Mouse (Mus musculus) liver, embryonic 16.5 days (tissue): ENCODE results near the gene Limd2. TPM values are rescaled to one million over a fixed set of nuclear protein-coding genes. Genes with fewer than 3 reads are reported as not detected.

Experiments used
- ATAC-seq: fragments of 200-750 bp; cut with Nextera tagmentation; 2 replicates; pipeline ENCODE4 v1.8.0; 2017; ENCODE audit warnings: low read depth, mild to moderate bottlenecking, moderate number of reproducible peaks, moderate library complexity
- H3K27ac ChIP-seq: fragments of 300-500 bp; sonication (generic); 2 replicates; pipeline ENCODE4 v1.5.1; 2014; ENCODE audit warnings: mild to moderate bottlenecking, low read length
- H3K27me3 ChIP-seq: fragments of 300-500 bp; sonication (generic); 2 replicates; pipeline ENCODE4 v1.6.1; 2014; ENCODE audit warnings: low read depth, low read length, mixed read lengths; ENCODE audit not compliant: control insufficient read depth, insufficient read depth
- H3K36me3 ChIP-seq: fragments of 300-500 bp; sonication (generic); 2 replicates; pipeline ENCODE4 v1.6.1; 2014; ENCODE audit warnings: mild to moderate bottlenecking; ENCODE audit not compliant: control insufficient read depth, insufficient read depth
- H3K4me1 ChIP-seq: fragments of 300-500 bp; sonication (generic); 2 replicates; pipeline ENCODE4 v1.6.1; 2014; ENCODE audit warnings: low read depth, low read length, mixed read lengths; ENCODE audit not compliant: control insufficient read depth
- H3K4me2 ChIP-seq: fragments of 300-500 bp; sonication (generic); 2 replicates; pipeline ENCODE4 v1.6.1; 2014; ENCODE audit warnings: low read depth, low read length, mixed read lengths
- H3K4me3 ChIP-seq: fragments of 300-500 bp; sonication (generic); 2 replicates; pipeline ENCODE4 v1.5.1; 2014; ENCODE audit warnings: low read depth, mild to moderate bottlenecking, low read length
- H3K9ac ChIP-seq: fragments of 300-500 bp; sonication (generic); 2 replicates; pipeline ENCODE4 v1.6.1; 2014; ENCODE audit warnings: low read depth, low read length
- H3K9me3 ChIP-seq: fragments of 300-500 bp; sonication (generic); replicated peaks from 2 replicates; pipeline ENCODE4 v1.6.1; 2016; ENCODE audit warnings: low read length; ENCODE audit not compliant: control insufficient read depth
- WGBS: fragments of 180-500 bp; shearing (Covaris S2); extraction: QIAGEN DNeasy Blood & Tissue Kit; methylation state at CpG from one replicate; pipeline ENCODE4 v1.1.7; 2014; ENCODE audit not compliant: insufficient replicate concordance; 5-methylcytosine and 5-hydroxymethylcytosine counted together
- polyA plus RNA-seq: library from polyadenylated mRNA; unstranded; fragments of >200 nt; fragmentation: Nextera tagmentation; extraction: Ambion mirVana; gene quantifications from 2 replicates; pipeline ENCODE4 v1.2.1, GENCODE M21; 2015

The Limd2 gene
- polyA plus RNA-seq, 1 experiment from 2014 or later = 79.6 TPM

- Histone ChIP-seq H3K4me3 (no peak overlapping the region), H3K27me3 (peaks cover 19% of the 10 kb centered on the region), H3K4me1 (peaks cover 14% of the 10 kb centered on the region), H3K9me3 (no peaks in the 10 kb centered on the region), H3K27ac (no peak overlapping the region), H3K9ac (no peak overlapping the region), H3K36me3 (no peaks in the 10 kb centered on the region), H3K4me2 (no peak overlapping the region)
- no peak for ATAC-seq
- WGBS = 62% methylated on average over 2 of the region's 2 CpGs
Observed at GRCm38 (mm10) chr11:106162237-106162636, 1.6 kb upstream of the Limd2 start.

- WGBS = 1% methylated on average over 66 of the region's 106 CpGs
- H3K27ac ChIP-seq = peak overlapping the region; percentile 87
- H3K9me3 ChIP-seq = no peaks in the 10 kb centered on the region
- peak overlapping the region; percentile 71 for H3K4me3 ChIP-seq
- H3K9ac ChIP-seq = peak overlapping the region; percentile 76
- peaks cover 16% of the 10 kb centered on the region for H3K4me1 ChIP-seq
- peak overlapping the region; percentile 94 for H3K4me2 ChIP-seq
- ATAC-seq = peak; percentile 62
- no peaks in the 10 kb centered on the region for H3K36me3 ChIP-seq
- H3K27me3 ChIP-seq = peaks cover 19% of the 10 kb centered on the region
Observed at GRCm38 (mm10) chr11:106159921-106160840, 479 bp downstream of the Limd2 start.

GRCm38 (mm10) chr11:106159216-106159920 lies 1.3 kb downstream of the Limd2 start:
- H3K27me3 ChIP-seq = peaks cover 19% of the 10 kb centered on the region
- no peaks in the 10 kb centered on the region for H3K36me3 ChIP-seq
- H3K4me1 ChIP-seq = peaks cover 18% of the 10 kb centered on the region
- peak overlapping the region; percentile 76 for H3K9ac ChIP-seq
- WGBS = 0% methylated on average over 22 of the region's 25 CpGs
- peak overlapping the region; percentile 94 for H3K4me2 ChIP-seq
- H3K9me3 ChIP-seq = no peaks in the 10 kb centered on the region
- peak overlapping the region; percentile 71 for H3K4me3 ChIP-seq
- peak overlapping the region; percentile 87 for H3K27ac ChIP-seq
- ATAC-seq = peak; percentile 22

DNA sequence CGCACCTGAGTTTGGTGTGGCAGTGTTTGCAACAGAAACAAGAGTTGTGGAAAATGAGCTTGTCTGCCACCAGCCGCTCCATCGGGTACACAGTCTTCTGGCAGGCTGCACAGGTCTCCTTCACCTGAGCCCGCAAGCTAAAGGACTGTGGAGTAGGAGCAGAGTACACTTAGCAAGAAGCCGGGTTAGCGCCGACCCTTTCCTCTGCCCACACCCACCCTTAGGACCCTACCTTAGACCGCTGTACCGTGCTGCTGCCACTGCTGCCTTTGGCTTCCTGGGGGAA lies 1.8 kb downstream of the Limd2 start:
- 13% methylated on average over 9 of the region's 9 CpGs for WGBS
- peaks cover 22% of the 10 kb centered on the region for H3K4me1 ChIP-seq
- no peaks in the 10 kb centered on the region for H3K9me3 ChIP-seq
- peaks cover 19% of the 10 kb centered on the region for H3K27me3 ChIP-seq
- ATAC-seq = no peak
- H3K9ac ChIP-seq = peak overlapping the region; percentile 76
- peak overlapping the region; percentile 87 for H3K27ac ChIP-seq
- H3K36me3 ChIP-seq = no peaks in the 10 kb centered on the region
- H3K4me3 ChIP-seq = peak overlapping the region; percentile 71
- peak overlapping the region; percentile 94 for H3K4me2 ChIP-seq

- peaks cover 22% of the 10 kb centered on the region for H3K4me1 ChIP-seq
- no peaks in the 10 kb centered on the region for H3K9me3 ChIP-seq
- H3K9ac ChIP-seq = peak overlapping the region; percentile 76; the same call in 1 of the 2 replicates
- no peak for ATAC-seq
- H3K4me3 ChIP-seq = peak overlapping the region; percentile 71
- no peaks in the 10 kb centered on the region for H3K36me3 ChIP-seq
- peak overlapping the region; percentile 94 for H3K4me2 ChIP-seq
- H3K27ac ChIP-seq = peak overlapping the region; percentile 87; the same call in 1 of the 2 replicates
- WGBS = 33% methylated on average over 14 of the region's 14 CpGs
- peaks cover 19% of the 10 kb centered on the region for H3K27me3 ChIP-seq
Observed at GRCm38 (mm10) chr11:106158081-106158929, 2.4 kb downstream of the Limd2 start.

- WGBS = 67% methylated on average over 7 of the region's 7 CpGs
- Histone ChIP-seq H3K27ac (no peak overlapping the region), H3K27me3 (peaks cover 19% of the 10 kb centered on the region), H3K4me2 (no peak overlapping the region), H3K9ac (no peak overlapping the region), H3K4me3 (no peak overlapping the region), H3K9me3 (no peaks in the 10 kb centered on the region), H3K36me3 (no peaks in the 10 kb centered on the region), H3K4me1 (peaks cover 22% of the 10 kb centered on the region)
- no peak for ATAC-seq
Observed at GRCm38 (mm10) chr11:106157154-106157553, 3.5 kb downstream of the Limd2 start.

DNA sequence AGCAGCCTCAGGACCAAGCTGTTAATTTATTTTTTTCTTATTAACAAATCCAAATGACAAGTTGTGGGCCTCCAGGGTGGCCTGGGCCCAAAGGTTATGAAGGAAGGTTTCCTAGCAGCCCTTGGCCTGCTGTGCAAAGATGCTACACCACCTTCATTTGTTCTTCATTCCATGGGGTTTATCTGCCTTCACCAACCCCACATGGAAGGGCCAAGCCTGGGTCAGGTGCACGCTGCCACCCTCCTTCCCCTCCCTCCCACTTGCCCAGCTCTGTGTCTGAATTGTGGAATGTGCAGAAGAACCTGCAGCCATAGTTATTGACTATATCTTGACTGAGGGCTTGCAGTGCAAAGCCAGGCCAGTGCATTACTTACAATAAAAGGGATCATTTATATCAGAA lies 4.4 kb downstream of the Limd2 start:
- Histone ChIP-seq H3K36me3 (no peaks in the 10 kb centered on the region), H3K4me2 (no peak overlapping the region), H3K4me1 (peaks cover 21% of the 10 kb centered on the region), H3K4me3 (no peak overlapping the region), H3K27me3 (peaks cover 19% of the 10 kb centered on the region), H3K27ac (no peak overlapping the region), H3K9me3 (no peaks in the 10 kb centered on the region), H3K9ac (no peak overlapping the region)
- WGBS = 70% methylated on average over 1 of the region's 1 CpGs
- no peak for ATAC-seq

DNA sequence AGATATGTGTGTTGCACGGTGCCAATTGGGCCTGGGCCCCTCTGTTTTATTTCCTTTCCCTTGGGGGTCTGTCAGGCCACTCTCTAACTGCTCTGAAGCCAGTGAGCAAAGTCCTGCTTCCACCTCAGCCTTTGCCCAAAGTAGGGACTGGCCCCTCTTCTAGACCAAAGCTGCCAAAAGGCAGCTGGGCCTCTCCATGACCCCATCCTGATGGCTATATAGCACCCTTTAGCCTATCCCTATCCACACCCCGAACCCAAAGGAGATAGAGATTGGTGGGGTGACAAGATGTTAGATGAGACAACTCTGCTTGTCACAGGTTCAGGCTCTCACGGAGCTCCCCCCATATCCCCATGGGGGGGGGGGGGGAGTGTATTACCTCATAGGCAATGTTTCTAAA lies 4.9 kb downstream of the Limd2 start:
- no peaks in the 10 kb centered on the region for H3K36me3 ChIP-seq

More for the DNA sequence above, 4.9 kb downstream of the Limd2 start:
- H3K27ac ChIP-seq = no peak overlapping the region
- peaks cover 19% of the 10 kb centered on the region for H3K27me3 ChIP-seq
- H3K4me1 ChIP-seq = peaks cover 16% of the 10 kb centered on the region
- H3K4me2 ChIP-seq = no peak overlapping the region
- no peak overlapping the region for H3K4me3 ChIP-seq
- no peak for ATAC-seq
- H3K9ac ChIP-seq = no peak overlapping the region
- H3K9me3 ChIP-seq = no peaks in the 10 kb centered on the region
- WGBS = 45% methylated on average over 3 of the region's 3 CpGs
